13 mouse cellular contexts compared by ENCODE assay signal in genomic region chr6:71772636-71773208, GRCm38 (mm10). TPM values are rescaled to one million over a fixed set of nuclear protein-coding genes. Genes with fewer than 3 reads are reported as not detected.
DNase-seq lines count a peak whose midpoint lies in the region; ATAC-seq and TF ChIP-seq lines count a peak whose summit lies in the region.
"Had no signal": no experiment of that assay in that cellular context is flagged by ENCODE, and none has a peak within 500 bp of the region (broad histone marks: within the 10 kb centered on the region; RNA-seq: fewer than 3 reads in every experiment).

No protein-coding gene starts in this region.

- H3K9ac ChIP-seq in intestine, embryonic 15.5 days = no peak overlapping the region
- H3K9ac ChIP-seq: hindbrain, embryonic 13.5 days; liver, embryonic 12.5 days; neural tube, embryonic 12.5 days had no signal

- no peak for ATAC-seq in intestine, embryonic 15.5 days
- ATAC-seq: liver, embryonic 12.5 days had no signal

- no peaks in the 10 kb centered on the region for H3K36me3 ChIP-seq in intestine, embryonic 15.5 days
- H3K36me3 ChIP-seq: liver, embryonic 12.5 days had no signal

- 59% methylated on average over 7 of the region's 7 CpGs for WGBS in lung, adult 2 months
- 90% methylated on average over 7 of the region's 7 CpGs for WGBS in intestine, embryonic 15.5 days

- peak; percentile 69 for DNase-seq in gastrocnemius, adult 2 months
- no peak for DNase-seq in gastrocnemius, adult 18-20 months (ENCODE audit: low spot score)
- peak; percentile 13 for DNase-seq in ovary, postnatal 36 days (ENCODE audit: low spot score)
- no peak for DNase-seq in ovary, postnatal 14 days (ENCODE audit: low spot score)
- DNase-seq in lung, adult 2 months = peak; percentile 10
- DNase-seq in testis, postnatal 10 days (ENCODE audit: low spot score) = no peak
- no peak for DNase-seq in kidney, postnatal 25 days
- DNase-seq: cerebellum, postnatal 36 days; kidney, adult 2 months had no signal

- no peaks in the 10 kb centered on the region for H3K9me3 ChIP-seq in intestine, embryonic 15.5 days
- H3K9me3 ChIP-seq: hindbrain, embryonic 13.5 days; liver, embryonic 12.5 days; neural tube, embryonic 12.5 days had no signal

- H3K27me3 ChIP-seq in intestine, embryonic 15.5 days (replicated peaks) = no peaks in the 10 kb centered on the region
- H3K27me3 ChIP-seq: hindbrain, embryonic 13.5 days; liver, embryonic 12.5 days; neural tube, embryonic 12.5 days had no signal

- no peaks in the 10 kb centered on the region for H3K4me1 ChIP-seq in lung, adult 2 months (ENCODE audit: control insufficient read depth, insufficient read depth, low read length)
- no peaks in the 10 kb centered on the region for H3K4me1 ChIP-seq in intestine, embryonic 15.5 days (replicated peaks)
- H3K4me1 ChIP-seq: hindbrain, embryonic 13.5 days; liver, embryonic 12.5 days; neural tube, embryonic 12.5 days had no signal

- intact Hi-C loops in gastrocnemius, adult 2 months (cut with DNase I) = no loop called here

- TF ChIP-seq CTCF in gastrocnemius, adult 2 months (IDR thresholded peaks at IDR 0.05) = no peak
- no peak for TF ChIP-seq CTCF in lung, adult 2 months (IDR thresholded peaks at IDR 0.05; ENCODE audit: insufficient read depth, low read length)

- TF ChIP-seq POLR2A in lung, adult 2 months (IDR thresholded peaks at IDR 0.05; ENCODE audit: borderline replicate concordance, extremely low read depth, low read depth, low read length) = no peak

- H3K27ac ChIP-seq in gastrocnemius, adult 2 months = peak overlapping the region; percentile 59
- no peak overlapping the region for H3K27ac ChIP-seq in intestine, embryonic 15.5 days
- H3K27ac ChIP-seq: hindbrain, embryonic 13.5 days; liver, embryonic 12.5 days; neural tube, embryonic 12.5 days had no signal

- H3K4me3 ChIP-seq in gastrocnemius, adult 2 months = no peak overlapping the region
- H3K4me3 ChIP-seq in lung, adult 2 months (replicated peaks; ENCODE audit: extremely low read depth, low read depth, low read length) = no peak overlapping the region
- H3K4me3 ChIP-seq in intestine, embryonic 15.5 days (replicated peaks) = no peak overlapping the region
- H3K4me3 ChIP-seq: hindbrain, embryonic 13.5 days; liver, embryonic 12.5 days; neural tube, embryonic 12.5 days had no signal

- H3K4me2 ChIP-seq in intestine, embryonic 15.5 days (replicated peaks) = no peak overlapping the region
- H3K4me2 ChIP-seq: hindbrain, embryonic 13.5 days; liver, embryonic 12.5 days; neural tube, embryonic 12.5 days had no signal

RNA-seq across cellular contexts. Expression of gene Mrpl35, which starts 54.0 kb away (rescaled TPM):
- 10 to 100 TPM; 41.0 to 43.0 TPM for total RNA-seq in gastrocnemius, adult 2 months (2021)
- 10 to 100 TPM; 38.3 to 41.7 TPM for total RNA-seq in gastrocnemius, adult 18-20 months (2021)
- polyA plus RNA-seq in lung, adult 2 months (2012; rRNA removed) = 3.5 and 6.2 TPM in 2 replicates
- polyA plus RNA-seq in intestine, embryonic 15.5 days (2015; fragmentation: Nextera tagmentation; extraction: Ambion mirVana) = 74.3 and 74.8 TPM in 2 replicates

RNA-seq across cellular contexts. Expression of gene Immt, which starts 58.4 kb away (rescaled TPM):
- total RNA-seq in gastrocnemius, adult 2 months (2021) = 100 to 1,000 TPM; 253 to 335 TPM
- total RNA-seq in gastrocnemius, adult 18-20 months (2021) = 100 to 1,000 TPM; 272 to 274 TPM
- polyA plus RNA-seq in lung, adult 2 months (2012; rRNA removed) = 26.4 and 33.5 TPM in 2 replicates
- polyA plus RNA-seq in intestine, embryonic 15.5 days (2015; fragmentation: Nextera tagmentation; extraction: Ambion mirVana) = 241 and 242 TPM in 2 replicates

Comparison
In these comparisons a context has a peak if more than half of its experiments do, and no peak if none do; other contexts are left out.
1. DNase-seq: peak in gastrocnemius, adult 2 months (single experiment), ovary, postnatal 36 days (single experiment) and lung, adult 2 months (single experiment); none in gastrocnemius, adult 18-20 months (single experiment), ovary, postnatal 14 days (single experiment), testis, postnatal 10 days (single experiment) and kidney, postnatal 25 days (0 of 2).